Mouse (Mus musculus) midbrain, embryonic 13.5 days (tissue): ENCODE data around the gene D730048I06Rik. TPM values are rescaled to one million over a fixed set of nuclear protein-coding genes. Genes with fewer than 3 reads are reported as not detected.
"Not testable (repeated sequence)": the region's sequence is repeated elsewhere in the genome, so short reads cannot be mapped to it uniquely, and the experiment has no call there.

ENCODE experiments used
- ATAC-seq: fragments of 200-750 bp; cut with Nextera tagmentation; 2 replicates; pipeline ENCODE4 v1.8.0; 2017; ENCODE audit warnings: mild to moderate bottlenecking, moderate TSS enrichment, moderate library complexity
- H3K27ac ChIP-seq: fragments of 300-500 bp; sonication (generic); 2 replicates; pipeline ENCODE4 v1.5.1; 2015; ENCODE audit warnings: inconsistent platforms, mild to moderate bottlenecking, moderate library complexity
- H3K27me3 ChIP-seq: fragments of 300-500 bp; sonication (generic); 2 replicates; pipeline ENCODE4 v1.6.1; 2015; ENCODE audit warnings: mild to moderate bottlenecking, inconsistent platforms
- H3K36me3 ChIP-seq: fragments of 300-500 bp; sonication (generic); 2 replicates; pipeline ENCODE4 v1.6.1; 2015; ENCODE audit warnings: mild to moderate bottlenecking, inconsistent platforms
- H3K4me1 ChIP-seq: fragments of 300-500 bp; sonication (generic); replicated peaks from 2 replicates; pipeline ENCODE4 v1.6.1; 2015; ENCODE audit warnings: inconsistent platforms
- H3K4me2 ChIP-seq: fragments of 300-500 bp; sonication (generic); replicated peaks from 2 replicates; pipeline ENCODE4 v1.6.1; 2015; ENCODE audit warnings: moderate library complexity, mild to moderate bottlenecking, inconsistent platforms
- H3K4me3 ChIP-seq: fragments of 300-500 bp; sonication (generic); replicated peaks from 2 replicates; pipeline ENCODE4 v1.5.1; 2015; ENCODE audit warnings: mild to moderate bottlenecking, inconsistent platforms
- H3K9ac ChIP-seq: fragments of 300-500 bp; sonication (generic); replicated peaks from 2 replicates; pipeline ENCODE4 v1.6.1; 2015; ENCODE audit warnings: mild to moderate bottlenecking, inconsistent platforms
- H3K9me3 ChIP-seq: fragments of 300-500 bp; sonication (generic); 2 replicates; pipeline ENCODE4 v1.6.1; 2016; ENCODE audit warnings: mild to moderate bottlenecking, inconsistent platforms
- WGBS: fragments of 180-500 bp; shearing (Covaris S2); methylation state at CpG from one replicate; pipeline ENCODE4 v1.1.7; 2015; 5-methylcytosine and 5-hydroxymethylcytosine counted together
- polyA plus RNA-seq: library from polyadenylated mRNA; unstranded; fragments of >200 nt; fragmentation: Nextera tagmentation; extraction: Ambion mirVana; gene quantifications from 2 replicates; pipeline ENCODE4 v1.2.1, GENCODE M21; 2015

Gene D730048I06Rik
- polyA plus RNA-seq: not detected in 2 replicates

DNA sequence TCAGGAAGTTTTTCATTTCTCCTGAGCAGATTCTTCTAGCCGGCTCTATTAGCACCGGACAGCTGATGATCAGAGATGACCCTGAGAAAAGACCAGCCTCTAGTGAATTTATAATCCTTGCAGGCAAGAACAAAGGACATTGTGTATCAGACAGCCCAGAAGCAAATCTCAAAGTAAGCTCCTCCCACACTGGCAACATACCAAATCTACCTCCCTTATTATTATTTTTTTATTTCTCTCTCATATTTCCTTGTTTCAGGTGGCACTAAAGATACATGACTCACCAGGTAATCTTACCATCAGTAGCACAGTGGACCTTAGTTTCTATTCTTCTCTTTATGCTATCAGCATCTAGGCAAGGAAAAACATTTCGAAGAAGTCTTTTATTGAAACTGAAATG is at the start of gene D730048I06Rik, which contains the start of gene Gm27235:
Gene D730048I06Rik, minus strand, starts transcription at position 112 of the 400 bp plus-strand sequence.
Gene Gm27235, minus strand, starts transcription at position 101 of the 400 bp plus-strand sequence.
- Histone ChIP-seq H3K4me3 (no peak within 1 kb of the TSS), H3K36me3 (no peaks in the 10 kb centered on the region), H3K27me3 (no peaks in the 10 kb centered on the region), H3K4me1 (no peaks in the 10 kb centered on the region), H3K9ac (no peak within 1 kb of the TSS), H3K9me3 (peaks cover 16% of the 10 kb centered on the region), H3K4me2 (no peak within 1 kb of the TSS), H3K27ac (no peak within 1 kb of the TSS)
- ATAC-seq: no peak
- 91% methylated on average over 3 of the region's 3 CpGs for WGBS

DNA sequence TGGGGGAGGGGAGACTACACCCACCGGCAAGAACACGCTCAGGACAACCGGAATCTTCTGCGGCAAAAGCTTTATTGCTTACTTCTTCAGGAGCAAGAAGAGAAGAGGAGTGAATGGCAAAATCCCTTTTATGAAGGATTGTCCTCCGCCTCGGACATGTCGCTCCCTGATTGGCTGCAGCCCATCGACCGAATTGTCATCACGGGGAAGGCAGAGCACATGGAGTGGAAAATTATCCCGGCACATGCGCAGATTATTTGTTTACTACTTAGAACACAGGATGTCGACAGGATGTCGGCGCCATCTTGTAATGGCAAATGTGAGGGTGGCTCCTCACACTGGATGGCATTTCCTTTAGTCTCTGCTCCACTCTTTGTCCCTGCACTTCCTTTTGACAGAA is 28.0 kb upstream of the D730048I06Rik start:
- not testable (repeated sequence) for H3K9me3 ChIP-seq, ATAC-seq, H3K27ac ChIP-seq, H3K27me3 ChIP-seq, H3K4me2 ChIP-seq, H3K4me3 ChIP-seq, H3K4me1 ChIP-seq, H3K36me3 ChIP-seq, H3K9ac ChIP-seq
- WGBS: 96% methylated on average over 15 of the region's 15 CpGs

DNA sequence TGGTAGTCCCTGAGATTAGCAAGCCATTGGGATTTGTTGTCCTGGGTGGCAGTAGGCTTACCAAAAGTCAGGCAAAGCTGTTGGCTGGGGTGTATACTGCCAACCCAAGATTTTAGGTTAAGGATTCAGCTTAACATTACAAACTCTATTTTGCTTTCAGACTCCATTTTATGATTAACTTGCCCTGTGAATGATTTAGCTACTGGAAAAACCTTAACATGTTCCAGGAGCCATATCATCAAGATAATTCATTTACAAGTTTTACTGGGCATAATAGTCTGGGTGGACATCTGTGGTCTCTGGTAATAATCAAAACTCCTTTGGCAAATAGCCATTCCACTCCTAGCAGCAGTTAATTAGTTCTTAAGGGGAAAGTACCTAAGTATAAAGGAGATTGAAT is 8.2 kb upstream of the D730048I06Rik start:
- Histone ChIP-seq H3K27me3 (no peaks in the 10 kb centered on the region), H3K4me1 (no peaks in the 10 kb centered on the region), H3K4me2 (no peak overlapping the region), H3K9ac (no peak overlapping the region), H3K36me3 (no peaks in the 10 kb centered on the region), H3K4me3 (no peak overlapping the region), H3K27ac (no peak overlapping the region), H3K9me3 (peaks cover 18% of the 10 kb centered on the region)
- no peak for ATAC-seq

DNA sequence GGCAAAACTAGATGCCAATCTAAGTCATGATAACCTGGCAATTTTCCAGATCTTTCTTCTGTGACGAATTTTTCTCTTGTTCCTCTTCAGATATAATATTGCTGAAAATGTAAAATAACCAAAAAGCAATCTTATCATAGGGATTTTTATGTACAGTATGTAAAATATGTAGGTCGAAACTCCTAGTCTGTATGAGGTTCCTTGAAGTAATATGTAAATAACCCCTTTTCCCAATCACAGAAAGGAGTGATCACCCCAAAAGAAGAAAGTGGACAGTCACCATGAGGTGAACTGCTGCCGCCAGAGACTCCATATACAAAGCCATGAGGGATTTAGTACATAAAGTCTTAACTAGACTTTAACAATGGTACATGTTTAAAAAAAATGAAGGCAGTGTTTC is 11.9 kb downstream of the D730048I06Rik start, which contains the start of gene Gm17727:
Gene Gm17727, minus strand, starts transcription at position 101 of the 400 bp plus-strand sequence.
- H3K27ac ChIP-seq: no peak within 1 kb of the TSS
- ATAC-seq: no peak
- H3K36me3 ChIP-seq: no peaks in the 10 kb centered on the region
- no peaks in the 10 kb centered on the region for H3K27me3 ChIP-seq
- no peak within 1 kb of the TSS for H3K4me2 ChIP-seq
- 69% methylated on average over 3 of the region's 3 CpGs for WGBS
- no peaks in the 10 kb centered on the region for H3K4me1 ChIP-seq
- H3K4me3 ChIP-seq: no peak within 1 kb of the TSS
- peaks cover 10% of the 10 kb centered on the region for H3K9me3 ChIP-seq
- no peak within 1 kb of the TSS for H3K9ac ChIP-seq

DNA sequence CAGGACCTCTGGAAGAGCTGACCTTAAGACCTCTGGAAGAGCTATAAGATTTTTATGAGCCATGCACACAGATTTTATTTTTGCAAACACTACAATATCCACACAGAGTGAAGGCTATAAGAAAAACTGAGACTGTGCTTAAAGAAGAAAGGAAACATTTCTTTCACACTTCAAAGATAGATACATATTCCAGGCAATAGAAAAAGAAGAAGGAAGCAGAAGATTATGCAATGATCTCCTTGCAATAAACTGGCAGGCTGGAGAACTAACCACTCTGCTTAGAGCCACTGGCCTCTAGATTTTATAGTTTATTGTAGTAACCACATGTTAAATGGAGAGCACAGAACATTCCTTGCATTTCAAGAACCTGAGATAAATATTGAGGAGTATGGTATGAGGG is 33.1 kb downstream of the D730048I06Rik start:
- H3K36me3 ChIP-seq: no peaks in the 10 kb centered on the region
- no peak overlapping the region for H3K9ac ChIP-seq
- H3K27me3 ChIP-seq: no peaks in the 10 kb centered on the region
- no peak overlapping the region for H3K4me2 ChIP-seq
- H3K4me3 ChIP-seq: no peak overlapping the region
- ATAC-seq: no peak
- no peak overlapping the region for H3K27ac ChIP-seq
- H3K9me3 ChIP-seq: no peaks in the 10 kb centered on the region; the same call in 1 of the 2 replicates
- no peaks in the 10 kb centered on the region for H3K4me1 ChIP-seq

DNA sequence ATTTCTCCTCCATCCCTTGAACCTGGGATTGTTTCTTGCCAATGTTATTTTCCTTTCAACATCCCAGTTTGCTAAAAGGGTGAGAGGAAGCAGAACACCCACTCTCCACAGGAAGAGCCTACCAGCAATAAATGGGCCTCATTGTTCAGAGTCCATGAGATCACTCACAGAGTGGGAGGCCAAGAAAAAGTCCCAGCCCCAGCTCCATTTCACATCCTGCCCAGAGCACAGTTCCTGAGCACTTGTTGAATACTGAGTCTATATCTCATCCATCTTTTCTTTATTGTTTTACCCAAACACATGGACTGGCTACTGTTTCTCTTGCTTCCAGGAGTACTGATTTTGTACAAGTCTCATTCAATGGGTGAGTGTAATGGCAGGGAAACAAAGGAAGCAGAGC is 49.2 kb downstream of the D730048I06Rik start, which contains the start of gene Gm17677:
Gene Gm17677, plus strand, starts transcription at position 301 of the 400 bp plus-strand sequence.
- no peak within 1 kb of the TSS for H3K4me3 ChIP-seq
- H3K4me1 ChIP-seq: no peaks in the 10 kb centered on the region
- no peaks in the 10 kb centered on the region; the same call in 1 of the 2 replicates for H3K9me3 ChIP-seq
- H3K27ac ChIP-seq: no peak within 1 kb of the TSS
- H3K9ac ChIP-seq: no peak within 1 kb of the TSS
- no peaks in the 10 kb centered on the region for H3K36me3 ChIP-seq
- H3K27me3 ChIP-seq: no peaks in the 10 kb centered on the region
- H3K4me2 ChIP-seq: no peak within 1 kb of the TSS
- no peak for ATAC-seq

Other genes with a start within 250 kb of the D730048I06Rik start
- 18.2 and 19.1 TPM in 2 replicates for gene Ddx25, start 231.6 kb downstream of the D730048I06Rik start, polyA plus RNA-seq
- 17.8 and 19.5 TPM in 2 replicates for gene Pus3, start 231.5 kb downstream of the D730048I06Rik start, polyA plus RNA-seq
- gene Pate2, start 219.8 kb downstream of the D730048I06Rik start, polyA plus RNA-seq: 1.4 and 2.1 TPM in 2 replicates
- gene Hyls1, start 219.7 kb downstream of the D730048I06Rik start, polyA plus RNA-seq: 19.8 and 21.1 TPM in 2 replicates
- not detected in 2 replicates for gene Pate4, start 178.2 kb downstream of the D730048I06Rik start, polyA plus RNA-seq
- not detected in 2 replicates for gene Pate3, start 141.9 kb downstream of the D730048I06Rik start, polyA plus RNA-seq
- not detected in 2 replicates for gene Pate1, start 102.7 kb downstream of the D730048I06Rik start, polyA plus RNA-seq
- not detected in 2 replicates for gene Gm17677, start 49.1 kb downstream of the D730048I06Rik start, polyA plus RNA-seq
- not detected in 2 replicates for gene Gm17727, start 12.0 kb downstream of the D730048I06Rik start, polyA plus RNA-seq
- not detected in 2 replicates for gene Gm27235, start within 50 bp of the D730048I06Rik start, polyA plus RNA-seq
- gene 9230110F15Rik, start 54.0 kb upstream of the D730048I06Rik start, polyA plus RNA-seq: not detected in 2 replicates
- not detected in 2 replicates for gene 9230113P08Rik, start 118.3 kb upstream of the D730048I06Rik start, polyA plus RNA-seq